Mouse (Mus musculus): ENCODE results near the gene Ptprg. TPM values are rescaled to one million over a fixed set of nuclear protein-coding genes. Genes with fewer than 3 reads are reported as not detected.

Gene Ptprg
- polyA plus RNA-seq, 1 experiment, result 31.6 TPM

DNA sequence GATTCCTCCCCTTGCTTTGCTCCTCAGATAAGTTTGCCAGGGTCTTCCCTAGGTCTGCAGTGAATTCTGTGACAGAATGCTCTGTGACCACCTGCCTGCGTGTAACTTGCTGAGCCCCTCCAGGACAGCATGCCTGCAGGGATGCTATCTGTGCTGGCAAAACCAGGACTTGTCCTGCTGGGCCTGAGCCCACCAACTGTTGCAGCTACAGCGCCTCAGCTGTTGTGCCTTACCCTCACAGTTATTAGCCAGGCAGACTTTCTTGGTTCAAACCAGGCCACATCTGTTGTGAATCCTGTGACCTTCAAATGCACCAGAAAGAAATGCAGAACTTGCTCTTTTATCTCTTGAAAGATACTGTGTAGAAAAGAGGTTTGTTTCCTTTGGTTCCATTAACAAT is 151.5 kb downstream of the Ptprg start:
- no peak overlapping the region for H3K27ac ChIP-seq (replicated peaks; ENCODE audit: low read depth, low read length)
- no peak overlapping the region for H3K4me3 ChIP-seq (ENCODE audit: insufficient read depth, low read depth, low read length)
- H3K4me1 ChIP-seq (ENCODE audit: control insufficient read depth, insufficient read depth, insufficient read length, low read length), result peaks cover 17% of the 10 kb centered on the region

DNA sequence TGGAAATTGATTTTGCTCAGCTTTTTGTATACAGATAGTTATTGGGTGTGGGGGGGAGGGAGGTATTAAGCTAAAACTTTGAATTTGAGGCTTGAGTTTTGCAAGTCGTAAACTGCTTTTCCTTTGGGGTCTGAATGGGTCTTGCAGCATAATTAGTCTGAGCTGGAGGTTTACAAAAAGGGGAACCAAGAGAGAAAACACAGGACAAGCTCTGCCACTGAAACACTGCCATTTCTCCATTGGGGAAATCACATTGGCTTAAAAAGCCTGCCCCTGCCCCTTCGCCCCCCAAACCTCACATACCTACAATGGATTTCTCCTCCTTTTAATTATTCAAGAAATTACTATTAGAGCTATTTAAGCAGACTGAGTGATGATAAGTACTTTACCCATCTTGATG is 156.0 kb downstream of the Ptprg start:
- no peak overlapping the region for H3K4me3 ChIP-seq (ENCODE audit: insufficient read depth, low read depth, low read length)
- peaks cover 4% of the 10 kb centered on the region; the same call in 1 of the 2 replicates for H3K4me1 ChIP-seq (ENCODE audit: control insufficient read depth, insufficient read depth, insufficient read length, low read length)
- no peak overlapping the region for H3K27ac ChIP-seq (replicated peaks; ENCODE audit: low read depth, low read length)

DNA sequence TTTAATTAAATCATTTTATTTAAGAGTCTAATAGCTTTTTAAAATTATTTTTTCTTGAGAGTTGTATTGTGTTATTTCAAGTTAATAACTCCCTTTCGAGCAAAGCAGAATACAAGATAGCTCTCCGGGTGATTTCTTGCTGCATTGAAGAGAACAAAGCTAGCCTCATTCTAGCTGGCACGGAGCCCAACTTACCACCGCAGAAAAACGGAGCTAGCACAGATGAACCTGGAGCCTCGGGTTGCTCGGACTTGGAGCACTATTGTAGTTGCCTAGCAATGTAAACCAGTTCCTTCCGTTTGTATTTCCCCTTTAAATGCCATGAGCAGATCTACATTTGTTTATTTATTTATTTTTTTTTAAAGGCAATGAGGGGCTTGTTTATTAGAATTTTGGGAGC is 156.5 kb downstream of the Ptprg start:
- peaks cover 4% of the 10 kb centered on the region; the same call in 1 of the 2 replicates for H3K4me1 ChIP-seq (ENCODE audit: control insufficient read depth, insufficient read depth, insufficient read length, low read length)
- no peak overlapping the region for H3K27ac ChIP-seq (replicated peaks; ENCODE audit: low read depth, low read length)
- no peak overlapping the region for H3K4me3 ChIP-seq (ENCODE audit: insufficient read depth, low read depth, low read length)

DNA sequence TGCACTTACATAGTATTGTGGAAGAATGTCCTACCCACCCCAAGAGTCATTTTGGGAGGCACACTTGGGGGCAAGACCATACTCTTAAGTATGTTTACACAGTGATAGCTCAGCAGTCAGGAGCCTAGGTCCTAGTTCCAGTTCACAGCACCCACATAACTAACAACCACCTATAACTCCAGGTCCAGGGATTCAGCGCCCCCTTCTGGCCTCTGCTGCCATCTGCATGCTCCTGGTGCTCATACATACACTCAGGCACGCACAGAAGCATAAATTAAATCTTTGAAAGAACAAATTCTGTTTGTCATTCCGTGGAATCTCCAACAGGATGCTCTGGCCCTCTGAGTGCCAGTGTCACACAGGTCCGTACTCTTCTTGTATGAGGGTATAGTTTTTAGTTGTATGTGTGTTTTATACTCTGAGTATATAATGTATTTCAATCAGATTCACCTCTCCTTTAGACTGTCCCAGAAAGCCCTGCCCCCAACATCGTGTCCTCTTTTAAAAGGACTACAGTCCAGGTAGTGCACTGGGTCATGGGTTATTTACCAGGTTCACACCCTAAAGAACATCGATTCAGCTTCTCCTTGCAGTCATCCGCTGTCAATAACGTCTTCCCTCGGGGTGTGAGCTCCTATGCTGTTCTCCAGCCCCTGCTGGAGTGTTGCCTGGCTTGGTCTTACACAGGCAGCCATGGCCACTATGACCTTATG is 157.2 kb downstream of the Ptprg start:
- no peak overlapping the region for H3K4me3 ChIP-seq (ENCODE audit: insufficient read depth, low read depth, low read length)
- H3K4me1 ChIP-seq (ENCODE audit: control insufficient read depth, insufficient read depth, insufficient read length, low read length), result peaks cover 4% of the 10 kb centered on the region
- no peak overlapping the region for H3K27ac ChIP-seq (replicated peaks; ENCODE audit: low read depth, low read length)

DNA sequence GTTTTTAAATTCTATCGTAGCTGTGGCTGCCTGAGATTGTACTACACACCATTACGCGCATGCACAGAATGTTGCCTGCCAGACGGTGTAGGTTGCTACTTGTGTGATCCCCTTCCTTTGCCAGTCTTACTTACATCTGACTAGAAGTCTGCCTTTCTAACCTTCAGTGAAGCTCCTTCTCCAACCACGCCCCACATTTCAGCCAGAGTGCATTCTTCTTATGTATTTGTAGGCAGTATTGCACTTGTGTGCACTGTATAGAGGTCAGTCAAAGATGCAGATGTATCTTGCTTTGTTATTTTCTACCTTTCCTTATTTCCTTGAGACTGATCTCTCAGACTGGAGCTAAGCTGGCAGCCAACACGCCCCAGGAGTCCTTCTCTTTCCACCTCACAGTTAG is 158.8 kb downstream of the Ptprg start:
- Histone ChIP-seq H3K27ac (replicated peaks; ENCODE audit: low read depth, low read length) (no peak overlapping the region), H3K4me3 (ENCODE audit: insufficient read depth, low read depth, low read length) (no peak overlapping the region), H3K4me1 (ENCODE audit: control insufficient read depth, insufficient read depth, insufficient read length, low read length) (peaks cover 4% of the 10 kb centered on the region)

DNA sequence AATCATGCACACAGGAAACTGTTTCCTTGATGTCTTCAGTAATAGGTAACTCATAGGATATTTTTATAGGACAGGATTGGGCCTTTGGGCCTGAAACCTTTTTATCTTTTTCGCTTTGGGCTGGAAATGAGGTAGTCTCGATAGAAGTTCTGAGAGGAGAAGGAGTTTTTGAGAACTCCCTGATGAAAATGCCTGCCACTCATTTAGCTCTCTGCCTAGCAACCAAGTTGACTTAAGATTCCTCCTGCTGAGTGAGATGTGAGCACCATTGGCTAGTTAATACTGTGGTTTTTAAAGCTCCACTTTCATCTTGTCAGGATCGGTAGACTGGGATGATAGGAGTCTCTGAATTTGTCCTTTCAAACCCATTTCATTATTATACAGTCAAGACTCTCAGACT is 162.9 kb downstream of the Ptprg start:
- H3K4me3 ChIP-seq (ENCODE audit: insufficient read depth, low read depth, low read length), result no peak overlapping the region
- H3K27ac ChIP-seq (replicated peaks; ENCODE audit: low read depth, low read length), result no peak overlapping the region
- peaks cover 6% of the 10 kb centered on the region for H3K4me1 ChIP-seq (ENCODE audit: control insufficient read depth, insufficient read depth, insufficient read length, low read length)

DNA sequence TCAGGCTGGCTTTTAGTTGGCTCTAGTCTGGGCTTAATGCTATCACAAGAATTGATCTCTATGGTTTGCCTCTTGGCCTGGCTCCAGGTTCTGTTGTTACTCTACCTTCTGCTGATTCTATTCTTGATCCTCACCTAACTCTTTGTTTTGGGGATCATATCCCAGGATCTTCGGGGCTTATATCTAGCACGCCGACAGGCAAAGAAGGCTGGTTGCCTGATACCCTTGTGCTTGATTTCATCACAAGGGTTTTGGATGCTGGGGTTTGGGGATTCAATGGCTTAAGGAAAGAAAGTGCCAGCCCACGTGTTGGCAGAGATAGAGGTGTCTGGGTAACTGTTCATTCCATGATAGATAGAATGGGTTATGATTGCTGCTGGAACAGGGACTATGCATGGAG is 164.9 kb downstream of the Ptprg start:
- H3K4me3 ChIP-seq (ENCODE audit: insufficient read depth, low read depth, low read length), result no peak overlapping the region
- peaks cover 6% of the 10 kb centered on the region for H3K4me1 ChIP-seq (ENCODE audit: control insufficient read depth, insufficient read depth, insufficient read length, low read length)
- no peak overlapping the region for H3K27ac ChIP-seq (replicated peaks; ENCODE audit: low read depth, low read length)

DNA sequence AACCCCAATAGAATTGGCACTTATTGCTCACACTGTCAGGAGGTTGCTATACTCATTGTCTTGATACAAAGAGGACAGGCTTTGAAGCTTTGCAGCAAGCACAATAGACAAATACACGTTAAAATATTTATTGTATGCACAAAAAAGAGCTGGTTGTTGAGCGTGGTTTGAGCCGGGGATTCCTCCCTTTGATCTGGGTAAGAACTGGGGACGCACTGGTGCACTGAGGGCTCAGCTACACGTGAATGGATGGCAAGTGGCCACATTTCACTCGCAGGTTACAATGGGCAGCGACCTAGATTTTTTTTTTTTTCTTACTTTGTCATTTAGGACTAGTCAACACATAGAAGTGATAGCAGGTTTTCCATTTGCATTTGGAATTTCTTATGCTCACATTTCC is 165.9 kb downstream of the Ptprg start:
- H3K27ac ChIP-seq (replicated peaks; ENCODE audit: low read depth, low read length), result no peak overlapping the region
- H3K4me3 ChIP-seq (ENCODE audit: insufficient read depth, low read depth, low read length), result no peak overlapping the region

DNA sequence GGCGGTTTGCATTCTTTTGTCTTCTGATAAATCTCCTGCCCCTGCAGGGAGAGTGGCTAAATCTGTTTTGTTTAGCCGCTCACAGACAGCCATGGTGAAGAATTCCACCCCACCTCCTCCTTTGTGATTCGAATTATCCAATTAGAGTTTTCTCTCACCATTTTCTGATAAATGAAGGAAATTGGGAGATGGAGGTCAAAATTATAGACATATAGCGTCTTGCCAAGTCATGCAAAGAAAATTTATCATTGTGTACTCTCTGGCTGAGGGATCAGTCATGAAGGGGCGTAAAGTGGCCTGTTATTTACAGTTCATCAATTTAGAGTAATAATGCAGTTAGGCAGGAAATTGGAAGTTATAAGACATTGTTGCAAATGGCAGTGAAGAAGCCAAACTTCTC is 168.8 kb downstream of the Ptprg start:
- Histone ChIP-seq H3K4me3 (ENCODE audit: insufficient read depth, low read depth, low read length) (no peak overlapping the region), H3K4me1 (ENCODE audit: control insufficient read depth, insufficient read depth, insufficient read length, low read length) (peaks cover 6% of the 10 kb centered on the region; the same call in 1 of the 2 replicates), H3K27ac (replicated peaks; ENCODE audit: low read depth, low read length) (no peak overlapping the region)

More for the DNA sequence above, 165.9 kb downstream of the Ptprg start:
- peaks cover 6% of the 10 kb centered on the region for H3K4me1 ChIP-seq (ENCODE audit: control insufficient read depth, insufficient read depth, insufficient read length, low read length)

DNA sequence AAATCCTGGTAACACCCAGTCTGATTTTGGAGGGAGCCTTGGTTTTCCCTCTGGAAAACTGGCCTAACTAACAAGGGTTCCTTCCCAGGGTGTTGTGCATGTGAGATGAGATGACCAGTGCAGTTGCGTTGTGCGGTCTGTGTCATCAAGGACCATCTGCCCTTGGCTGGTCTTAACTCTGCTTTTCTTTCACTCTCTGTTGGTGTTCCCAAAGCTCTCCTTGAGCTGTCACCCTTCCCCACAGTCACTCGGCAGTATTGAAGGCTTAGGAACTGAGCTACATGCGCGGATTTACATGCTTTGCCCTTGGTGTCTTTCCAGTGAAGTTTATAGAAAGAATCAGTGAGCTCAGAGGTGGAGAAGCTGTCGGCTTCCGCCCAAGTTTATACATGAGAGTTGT is 170.5 kb downstream of the Ptprg start:
- H3K27ac ChIP-seq (replicated peaks; ENCODE audit: low read depth, low read length), result no peak overlapping the region
- H3K4me1 ChIP-seq (ENCODE audit: control insufficient read depth, insufficient read depth, insufficient read length, low read length), result peaks cover 6% of the 10 kb centered on the region; the same call in 1 of the 2 replicates
- H3K4me3 ChIP-seq (ENCODE audit: insufficient read depth, low read depth, low read length), result no peak overlapping the region

DNA sequence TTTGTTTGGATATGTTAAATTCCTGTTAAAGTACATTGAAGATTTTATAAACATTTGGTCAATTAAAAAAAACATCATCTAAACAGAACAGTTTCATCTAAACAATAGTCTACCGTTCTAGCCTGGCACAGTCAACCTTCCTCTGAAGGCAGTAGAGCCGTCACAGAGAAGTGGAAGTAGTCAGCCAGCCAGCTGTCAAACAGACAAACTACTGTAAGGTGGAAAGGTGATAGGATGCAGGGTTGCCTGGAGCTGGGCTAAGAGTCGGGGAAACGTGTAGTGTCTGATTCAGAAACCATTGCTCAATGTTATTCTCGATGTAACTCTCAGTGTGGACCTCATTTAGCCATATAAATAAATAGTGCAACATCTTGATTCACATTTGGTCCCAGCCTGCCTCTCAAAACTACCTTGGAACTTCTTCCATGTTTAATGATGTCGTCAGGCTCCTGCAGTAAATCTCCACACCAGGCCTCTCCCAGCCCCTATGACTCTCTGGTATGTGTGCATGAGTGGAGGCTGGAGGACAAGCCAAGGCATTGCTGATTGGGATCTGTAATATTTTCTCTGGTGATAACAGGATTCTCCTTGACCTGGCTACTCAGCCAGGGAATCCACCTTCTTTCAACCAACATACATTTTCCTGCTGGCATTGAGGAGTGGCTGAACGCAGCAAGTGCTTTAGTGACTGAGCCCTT is 178.0 kb downstream of the Ptprg start:
- Histone ChIP-seq H3K4me1 (ENCODE audit: control insufficient read depth, insufficient read depth, insufficient read length, low read length) (peaks cover 14% of the 10 kb centered on the region; the same call in 1 of the 2 replicates), H3K4me3 (ENCODE audit: insufficient read depth, low read depth, low read length) (no peak overlapping the region), H3K27ac (replicated peaks; ENCODE audit: low read depth, low read length) (no peak overlapping the region)

DNA sequence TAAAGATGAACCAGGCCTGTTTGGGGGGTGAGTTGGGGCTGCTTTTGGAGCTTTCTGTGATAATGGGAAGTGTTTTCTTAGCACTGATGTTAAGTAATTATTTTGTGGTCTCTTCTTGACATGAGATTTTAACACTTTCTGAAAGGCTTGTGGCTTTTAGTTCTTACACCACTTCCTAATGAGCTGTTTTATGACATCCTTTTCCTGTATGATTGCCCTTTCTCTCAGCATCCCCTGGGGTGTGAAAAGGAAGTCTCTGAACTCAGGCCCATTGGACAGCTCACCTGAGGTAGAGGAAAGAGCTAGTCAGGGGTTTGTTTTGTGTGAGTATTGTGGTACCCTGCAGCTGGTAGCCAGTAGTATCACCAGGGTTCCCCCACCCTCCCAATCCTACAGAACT is 179.0 kb downstream of the Ptprg start:
- Histone ChIP-seq H3K4me3 (ENCODE audit: insufficient read depth, low read depth, low read length) (no peak overlapping the region), H3K27ac (replicated peaks; ENCODE audit: low read depth, low read length) (no peak overlapping the region), H3K4me1 (ENCODE audit: control insufficient read depth, insufficient read depth, insufficient read length, low read length) (peaks cover 14% of the 10 kb centered on the region; the same call in 1 of the 2 replicates)

DNA sequence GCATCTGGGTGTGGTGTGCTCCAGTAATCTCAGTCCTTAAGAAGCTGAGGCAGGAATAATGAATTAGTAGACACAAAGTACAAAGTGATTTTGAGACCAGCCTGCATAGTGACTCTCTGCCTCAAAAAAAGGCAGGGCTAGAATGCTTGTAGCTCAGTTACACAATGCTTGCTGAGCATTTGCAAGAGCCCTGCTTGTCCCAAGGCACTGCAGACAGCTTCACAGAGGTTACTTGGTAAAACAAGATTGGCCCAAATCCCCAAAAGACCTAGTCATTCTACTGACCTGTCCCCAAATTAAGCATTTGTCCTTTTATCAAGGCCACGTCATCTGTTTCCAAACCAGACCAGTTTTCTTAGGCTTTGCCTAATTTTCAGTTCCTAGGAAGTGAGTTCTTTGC is 190.4 kb downstream of the Ptprg start:
- no peak overlapping the region for H3K4me3 ChIP-seq (ENCODE audit: insufficient read depth, low read depth, low read length)
- H3K4me1 ChIP-seq (ENCODE audit: control insufficient read depth, insufficient read depth, insufficient read length, low read length), result no peaks in the 10 kb centered on the region
- H3K27ac ChIP-seq (replicated peaks; ENCODE audit: low read depth, low read length), result no peak overlapping the region

DNA sequence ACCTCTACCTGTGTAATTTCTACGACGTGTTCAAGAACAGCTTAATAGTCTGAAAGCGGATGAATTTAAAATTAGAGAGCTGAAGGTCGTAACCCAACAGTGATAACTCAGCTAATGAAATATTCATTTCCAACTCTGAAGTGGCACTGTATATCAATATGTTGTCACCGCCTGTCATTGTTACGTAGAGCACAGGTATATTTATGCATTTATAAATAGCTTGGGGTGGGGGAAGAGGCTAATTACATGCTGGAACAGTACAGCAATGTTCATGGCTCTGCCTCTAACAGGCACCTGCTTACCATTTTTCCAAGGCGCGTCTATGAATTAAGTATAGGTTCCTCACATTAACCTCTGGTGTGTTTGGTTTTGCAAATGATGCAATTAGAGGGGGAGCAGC is 199.3 kb downstream of the Ptprg start:
- Histone ChIP-seq H3K4me1 (ENCODE audit: control insufficient read depth, insufficient read depth, insufficient read length, low read length) (peaks cover 10% of the 10 kb centered on the region), H3K27ac (replicated peaks; ENCODE audit: low read depth, low read length) (no peak overlapping the region), H3K4me3 (ENCODE audit: insufficient read depth, low read depth, low read length) (no peak overlapping the region)

DNA sequence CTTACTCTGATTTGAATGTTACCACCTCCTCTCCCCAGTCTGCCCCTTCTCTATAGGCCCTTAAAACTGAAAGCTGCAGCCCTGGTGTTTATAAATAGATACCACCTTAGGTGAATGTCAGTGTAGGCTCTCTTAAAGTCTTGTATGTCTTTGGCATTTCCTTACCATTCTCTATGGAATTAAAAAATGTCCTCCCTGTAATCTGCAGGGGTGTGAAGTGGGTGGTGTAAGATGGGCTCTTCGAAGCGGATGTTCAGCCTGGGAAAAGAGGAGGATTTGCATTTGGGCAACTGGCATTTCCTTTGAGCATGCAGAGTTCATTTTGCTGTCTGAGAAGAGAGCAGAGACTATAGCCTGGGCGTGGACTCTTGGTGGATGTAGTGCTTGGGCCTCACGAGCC is 201.3 kb downstream of the Ptprg start:
- Histone ChIP-seq H3K27ac (replicated peaks; ENCODE audit: low read depth, low read length) (no peak overlapping the region), H3K4me1 (ENCODE audit: control insufficient read depth, insufficient read depth, insufficient read length, low read length) (peaks cover 10% of the 10 kb centered on the region), H3K4me3 (ENCODE audit: insufficient read depth, low read depth, low read length) (no peak overlapping the region)

DNA sequence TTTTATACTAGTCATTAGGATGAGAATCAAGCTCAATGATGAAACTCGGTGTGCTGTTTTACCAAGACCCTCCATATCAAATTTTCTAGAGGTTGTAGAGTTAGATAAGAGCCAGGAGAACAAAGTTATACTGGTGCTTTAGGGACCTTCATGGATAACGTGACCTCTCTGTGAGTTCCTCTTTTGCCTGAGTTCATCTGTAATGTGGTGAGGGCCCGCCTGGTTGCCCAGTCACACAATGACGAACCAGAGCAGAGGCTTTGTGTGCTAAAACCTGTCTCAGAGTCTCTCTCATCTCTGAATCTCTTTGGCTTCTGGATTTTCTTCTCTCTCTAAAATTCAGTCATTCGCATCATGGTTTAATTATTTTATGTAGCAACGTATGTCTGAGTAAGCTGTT is 204.9 kb downstream of the Ptprg start:
- H3K4me1 ChIP-seq (ENCODE audit: control insufficient read depth, insufficient read depth, insufficient read length, low read length), result peaks cover 15% of the 10 kb centered on the region
- H3K27ac ChIP-seq (replicated peaks; ENCODE audit: low read depth, low read length), result no peak overlapping the region
- H3K4me3 ChIP-seq (ENCODE audit: insufficient read depth, low read depth, low read length), result no peak overlapping the region

Data from brown adipose tissue, adult 24 weeks (tissue).